Mouse (Mus musculus): ENCODE data around the gene Atp5f1. TPM values are rescaled to one million over a fixed set of nuclear protein-coding genes. Genes with fewer than 3 reads are reported as not detected.

Gene Atp5f1
- total and polyA plus RNA-seq, 3 experiments: 313 to 344 TPM; not detected in 1

DNA sequence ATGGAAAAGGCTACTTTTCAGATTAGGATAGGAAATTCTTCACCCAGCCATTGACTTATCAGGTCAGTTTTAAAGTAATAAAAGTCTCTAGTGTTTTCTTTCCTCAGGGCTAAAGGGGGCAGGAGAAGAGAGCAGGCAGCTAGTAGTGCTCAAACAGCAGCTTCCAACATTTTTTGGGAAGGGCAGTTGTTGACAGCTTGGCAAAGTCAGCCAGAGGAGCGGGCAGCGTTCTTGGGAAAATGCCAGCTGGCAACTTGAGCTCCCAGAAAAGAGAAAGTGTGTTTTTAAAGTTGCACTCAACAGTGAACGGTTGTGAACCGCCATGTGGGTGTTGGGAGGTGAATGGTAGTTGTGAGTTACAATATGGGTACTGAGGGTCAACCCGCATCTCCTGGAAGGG lies 24.9 kb downstream of the Atp5f1 start:
- Histone ChIP-seq H3K27me3 (ENCODE audit: control insufficient read depth in 1 of 2, insufficient read depth in 2 of 2, low read length in 2 of 2) (no peaks in the 10 kb centered on the region), H3K4me3 (ENCODE audit: control insufficient read depth in 1 of 2, insufficient read depth in 1 of 2, low read depth in 2 of 2, low read length in 2 of 2) (no peak overlapping the region), H3K4me1 (ENCODE audit: control insufficient read depth in 1 of 2, insufficient read depth in 2 of 2, low read length in 2 of 2) (peaks cover 0 to 11% of the 10 kb centered on the region in 2 experiments; a peak in 2 of 4 replicates), H3K27ac (ENCODE audit: control insufficient read depth, low read depth, low read length) (no peak overlapping the region), H3K9ac (ENCODE audit: control insufficient read depth, low read depth, low read length, poor library complexity, severe bottlenecking) (no peak overlapping the region), H3K9me3 (replicated peaks; ENCODE audit: insufficient read depth, low read length) (no peaks in the 10 kb centered on the region), H3K79me2 (ENCODE audit: control insufficient read depth, insufficient read depth, low read length, poor library complexity) (peaks cover 3% of the 10 kb centered on the region; the same call in 1 of the 2 replicates), H3K36me3 (ENCODE audit: control insufficient read depth in 1 of 2, insufficient read depth in 2 of 2, low read length in 2 of 2) (peaks cover 0 to 14% of the 10 kb centered on the region in 2 experiments; a peak in 2 of 4 replicates)
- TF ChIP-seq TBP (IDR thresholded peaks at IDR 0.05; ENCODE audit: low read depth, low read length) (no peak), MYC (IDR thresholded peaks at IDR 0.05; ENCODE audit: low read depth, low read length) (no peak), ZMIZ1 (IDR thresholded peaks at IDR 0.05; ENCODE audit: low read depth, low read length) (no peak), MEF2A (IDR thresholded peaks at IDR 0.05; ENCODE audit: extremely low read depth, insufficient replicate concordance, low read depth, low read length, poor library complexity, severe bottlenecking) (no peak), TAL1 (IDR thresholded peaks at IDR 0.05; ENCODE audit: low read length) (no peak), CTCF (IDR thresholded peaks at IDR 0.05 in 2 of 3, conservative IDR thresholded peaks at IDR 0.05 in 1 of 3; ENCODE audit: control insufficient read depth in 1 of 3, insufficient read depth in 1 of 3, low read depth in 2 of 3, low read length in 3 of 3, poor library complexity in 1 of 3, severe bottlenecking in 1 of 3) (no peak), EP300 (IDR thresholded peaks at IDR 0.05; ENCODE audit: low read depth in 1 of 2, low read length in 2 of 2) (no peak), ZC3H11A (IDR thresholded peaks at IDR 0.05; ENCODE audit: low read depth, low read length) (no peak), NELFE (IDR thresholded peaks at IDR 0.05; ENCODE audit: low read depth, low read length) (no peak), SMC3 (IDR thresholded peaks at IDR 0.05; ENCODE audit: low read depth, low read length) (no peak), GABPA (IDR thresholded peaks at IDR 0.05; ENCODE audit: low read depth, low read length) (no peak), USF2 (IDR thresholded peaks at IDR 0.05; ENCODE audit: borderline replicate concordance in 1 of 2, insufficient read depth in 1 of 2, low read depth in 1 of 2, low read length in 2 of 2) (no peak), MAZ (IDR thresholded peaks at IDR 0.05; ENCODE audit: low read depth, low read length) (no peak)
- no peak for DNase-seq (ENCODE audit: low read depth, low spot score)

- Histone ChIP-seq H3K27me3 (ENCODE audit: control insufficient read depth in 1 of 2, insufficient read depth in 2 of 2, low read length in 2 of 2) (no peaks in the 10 kb centered on the region), H3K36me3 (ENCODE audit: control insufficient read depth in 1 of 2, insufficient read depth in 2 of 2, low read length in 2 of 2) (peaks cover 0 to 14% of the 10 kb centered on the region in 2 experiments; a peak in 2 of 4 replicates), H3K4me3 (ENCODE audit: control insufficient read depth in 1 of 2, insufficient read depth in 1 of 2, low read depth in 2 of 2, low read length in 2 of 2) (no peak overlapping the region), H3K9me3 (replicated peaks; ENCODE audit: insufficient read depth, low read length) (no peaks in the 10 kb centered on the region), H3K27ac (ENCODE audit: control insufficient read depth, low read depth, low read length) (no peak overlapping the region), H3K79me2 (ENCODE audit: control insufficient read depth, insufficient read depth, low read length, poor library complexity) (peaks cover 5% of the 10 kb centered on the region; the same call in 1 of the 2 replicates), H3K4me1 (ENCODE audit: control insufficient read depth in 1 of 2, insufficient read depth in 2 of 2, low read length in 2 of 2) (peaks cover 0 to 14% of the 10 kb centered on the region in 2 experiments; a peak in 2 of 4 replicates), H3K9ac (ENCODE audit: control insufficient read depth, low read depth, low read length, poor library complexity, severe bottlenecking) (no peak overlapping the region)
- no peak for DNase-seq (ENCODE audit: low read depth, low spot score)
- no peak for TF ChIP-seq GATA1 (IDR thresholded peaks at IDR 0.05; ENCODE audit: low read depth, low read length)
- TF ChIP-seq POLR2AphosphoS5 (IDR thresholded peaks at IDR 0.05; ENCODE audit: borderline replicate concordance, low read depth, low read length): no peak
- TF ChIP-seq BHLHE40 (IDR thresholded peaks at IDR 0.05; ENCODE audit: borderline replicate concordance, low read depth, low read length): no peak
- TF ChIP-seq ZKSCAN1 (IDR thresholded peaks at IDR 0.05; ENCODE audit: low read depth, low read length): no peak
- TF ChIP-seq ZNF384 (IDR thresholded peaks at IDR 0.05; ENCODE audit: low read depth, low read length): no peak
- no peak for TF ChIP-seq NELFE (IDR thresholded peaks at IDR 0.05; ENCODE audit: low read depth, low read length)
- TF ChIP-seq TAL1 (IDR thresholded peaks at IDR 0.05; ENCODE audit: low read length): no peak
- TF ChIP-seq TBP (IDR thresholded peaks at IDR 0.05; ENCODE audit: low read depth, low read length): no peak
- no peak for TF ChIP-seq CTCF (IDR thresholded peaks at IDR 0.05 in 2 of 3, conservative IDR thresholded peaks at IDR 0.05 in 1 of 3; ENCODE audit: control insufficient read depth in 1 of 3, insufficient read depth in 1 of 3, low read depth in 2 of 3, low read length in 3 of 3, poor library complexity in 1 of 3, severe bottlenecking in 1 of 3)
- no peak for TF ChIP-seq KAT2A (conservative IDR thresholded peaks at IDR 0.05; ENCODE audit: low read depth, low read length)
- TF ChIP-seq CHD1 (IDR thresholded peaks at IDR 0.05; ENCODE audit: low read depth, low read length): no peak
- no peak for TF ChIP-seq MYB (IDR thresholded peaks at IDR 0.05; ENCODE audit: low read depth, low read length)
- no peak for TF ChIP-seq MAFK (IDR thresholded peaks at IDR 0.05; ENCODE audit: borderline replicate concordance, low read depth, low read length)
- TF ChIP-seq EP300 (IDR thresholded peaks at IDR 0.05; ENCODE audit: low read depth in 1 of 2, low read length in 2 of 2): no peak
- TF ChIP-seq USF2 (IDR thresholded peaks at IDR 0.05; ENCODE audit: borderline replicate concordance in 1 of 2, insufficient read depth in 1 of 2, low read depth in 1 of 2, low read length in 2 of 2): no peak
- TF ChIP-seq JUND (IDR thresholded peaks at IDR 0.05; ENCODE audit: low read depth, low read length): no peak
- no peak for TF ChIP-seq USF1 (IDR thresholded peaks at IDR 0.05; ENCODE audit: low read depth, low read length)
- no peak for TF ChIP-seq UBTF (IDR thresholded peaks at IDR 0.05; ENCODE audit: borderline replicate concordance, insufficient read depth, low read depth, low read length)
- TF ChIP-seq TCF12 (IDR thresholded peaks at IDR 0.05; ENCODE audit: low read depth, low read length): no peak
Observed at GRCm38 (mm10) chr3:105933926-105934325, 26.0 kb downstream of the Atp5f1 start.

All from MEL (cell line).